Mouse (Mus musculus): ENCODE measurements around the gene Ephb1.

GRCm38 (mm10) chr9:102267311-102268027, 87.0 kb downstream of the Ephb1 start:
- no peak for TF ChIP-seq CTCF (IDR thresholded peaks at IDR 0.05; ENCODE audit: control insufficient read depth, insufficient read depth, insufficient replicate concordance, low read depth, low read length)
- no peak for TF ChIP-seq POLR2A (IDR thresholded peaks at IDR 0.05; ENCODE audit: control insufficient read depth, low read depth, low read length)
